Mouse (Mus musculus): ENCODE results near the gene Gm20388. TPM values are rescaled to one million over a fixed set of nuclear protein-coding genes. Genes with fewer than 3 reads are reported as not detected.

Gm20388 gene
- polyA plus RNA-seq, 1 experiment from 2014 or later = 5.5 TPM

GRCm38 (mm10) chr8:120016424-120016823 is 105.8 kb downstream of the Gm20388 start:
- Histone ChIP-seq H3K36me3 (no peaks in the 10 kb centered on the region), H3K27ac (no peak overlapping the region), H3K4me2 (no peak overlapping the region), H3K27me3 (no peaks in the 10 kb centered on the region), H3K4me1 (peaks cover 13% of the 10 kb centered on the region), H3K9ac (no peak overlapping the region), H3K4me3 (no peak overlapping the region), H3K9me3 (no peaks in the 10 kb centered on the region)
- 71% methylated on average over 7 of the region's 7 CpGs for WGBS
- no peak for ATAC-seq (ENCODE audit: borderline replicate concordance, extremely low read depth, low FRiP score, low TSS enrichment)

GRCm38 (mm10) chr8:120017349-120017748 is 106.7 kb downstream of the Gm20388 start:
- no peak overlapping the region for H3K9ac ChIP-seq
- H3K36me3 ChIP-seq = no peaks in the 10 kb centered on the region
- H3K4me3 ChIP-seq = no peak overlapping the region
- peaks cover 13% of the 10 kb centered on the region for H3K4me1 ChIP-seq
- 86% methylated on average over 13 of the region's 13 CpGs for WGBS
- no peak overlapping the region for H3K4me2 ChIP-seq
- no peak overlapping the region for H3K27ac ChIP-seq
- no peaks in the 10 kb centered on the region for H3K27me3 ChIP-seq
- H3K9me3 ChIP-seq = no peaks in the 10 kb centered on the region
- ATAC-seq (ENCODE audit: borderline replicate concordance, extremely low read depth, low FRiP score, low TSS enrichment) = no peak

GRCm38 (mm10) chr8:120017786-120018185 is 107.1 kb downstream of the Gm20388 start:
- ATAC-seq (ENCODE audit: borderline replicate concordance, extremely low read depth, low FRiP score, low TSS enrichment) = no peak

GRCm38 (mm10) chr8:120018379-120018778 is 107.7 kb downstream of the Gm20388 start:
- no peaks in the 10 kb centered on the region for H3K9me3 ChIP-seq
- 74% methylated on average over 6 of the region's 6 CpGs for WGBS
- no peak overlapping the region for H3K9ac ChIP-seq
- H3K4me3 ChIP-seq = no peak overlapping the region
- no peak overlapping the region for H3K4me2 ChIP-seq
- peaks cover 13% of the 10 kb centered on the region for H3K4me1 ChIP-seq
- no peaks in the 10 kb centered on the region for H3K27me3 ChIP-seq
- ATAC-seq (ENCODE audit: borderline replicate concordance, extremely low read depth, low FRiP score, low TSS enrichment) = no peak
- no peaks in the 10 kb centered on the region for H3K36me3 ChIP-seq
- no peak overlapping the region for H3K27ac ChIP-seq

More at GRCm38 (mm10) chr8:120017786-120018185, 107.1 kb downstream of the Gm20388 start:
- 94% methylated on average over 6 of the region's 6 CpGs for WGBS
- no peak overlapping the region for H3K27ac ChIP-seq
- H3K9ac ChIP-seq = no peak overlapping the region
- no peak overlapping the region for H3K4me3 ChIP-seq
- no peak overlapping the region for H3K4me2 ChIP-seq
- no peaks in the 10 kb centered on the region for H3K9me3 ChIP-seq
- H3K4me1 ChIP-seq = peaks cover 13% of the 10 kb centered on the region
- H3K27me3 ChIP-seq = no peaks in the 10 kb centered on the region
- no peaks in the 10 kb centered on the region for H3K36me3 ChIP-seq

DNA sequence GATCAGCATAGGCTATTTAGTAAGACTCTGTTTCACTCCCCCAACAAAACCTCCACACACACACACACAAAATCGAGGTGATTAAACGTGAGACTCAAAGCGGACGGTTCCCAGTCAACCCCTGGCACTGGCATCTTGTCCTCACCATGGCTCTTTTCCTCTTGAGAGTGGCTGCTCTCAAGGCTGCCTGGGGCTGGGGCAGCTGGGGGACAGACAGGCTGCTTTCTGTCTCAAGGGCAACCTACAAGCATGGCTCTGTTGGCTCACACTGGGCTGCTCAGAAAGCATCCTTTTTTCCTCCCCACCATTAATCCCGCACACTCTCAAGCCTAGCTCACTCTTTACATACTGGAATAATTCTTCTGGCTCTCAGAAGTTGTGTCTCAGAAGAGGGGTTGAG is 108.7 kb downstream of the Gm20388 start:
- Histone ChIP-seq H3K36me3 (no peaks in the 10 kb centered on the region), H3K9ac (no peak overlapping the region), H3K4me2 (no peak overlapping the region), H3K4me1 (peaks cover 6% of the 10 kb centered on the region), H3K9me3 (no peaks in the 10 kb centered on the region), H3K27ac (no peak overlapping the region), H3K4me3 (no peak overlapping the region), H3K27me3 (no peaks in the 10 kb centered on the region)
- no peak for ATAC-seq (ENCODE audit: borderline replicate concordance, extremely low read depth, low FRiP score, low TSS enrichment)
- WGBS = 85% methylated on average over 5 of the region's 5 CpGs

GRCm38 (mm10) chr8:120020298-120020697 is 109.7 kb downstream of the Gm20388 start:
- 76% methylated on average over 7 of the region's 7 CpGs for WGBS
- no peak for ATAC-seq (ENCODE audit: borderline replicate concordance, extremely low read depth, low FRiP score, low TSS enrichment)
- no peaks in the 10 kb centered on the region for H3K36me3 ChIP-seq

GRCm38 (mm10) chr8:120026199-120026598 is 115.6 kb downstream of the Gm20388 start:
- ATAC-seq (ENCODE audit: borderline replicate concordance, extremely low read depth, low FRiP score, low TSS enrichment) = no peak

More at GRCm38 (mm10) chr8:120020298-120020697, 109.7 kb downstream of the Gm20388 start:
- Histone ChIP-seq H3K27ac (no peak overlapping the region), H3K27me3 (no peaks in the 10 kb centered on the region), H3K4me3 (no peak overlapping the region), H3K9me3 (no peaks in the 10 kb centered on the region), H3K4me1 (no peaks in the 10 kb centered on the region), H3K4me2 (no peak overlapping the region), H3K9ac (no peak overlapping the region)

DNA sequence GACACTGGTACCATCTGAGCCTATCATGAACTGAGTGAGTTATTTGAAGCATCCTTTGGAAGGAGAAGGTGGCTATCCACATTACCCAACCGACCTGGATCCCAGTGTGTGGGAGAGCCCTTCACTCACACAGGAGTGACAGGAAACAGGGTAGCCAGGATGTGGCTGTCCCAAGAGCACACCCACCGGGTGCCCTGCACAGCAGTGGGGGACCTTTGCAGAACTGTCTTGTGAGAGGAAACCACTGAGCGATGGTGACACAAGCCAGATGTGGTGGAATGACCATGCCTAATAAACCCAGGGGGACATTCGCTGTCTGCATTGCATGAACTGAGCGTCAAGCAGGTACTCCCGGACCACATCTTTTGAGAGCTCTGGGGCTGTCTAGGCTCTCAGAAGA is 116.3 kb downstream of the Gm20388 start:
- 75% methylated on average over 6 of the region's 6 CpGs for WGBS

More at GRCm38 (mm10) chr8:120026199-120026598, 115.6 kb downstream of the Gm20388 start:
- H3K9me3 ChIP-seq = no peaks in the 10 kb centered on the region
- no peaks in the 10 kb centered on the region for H3K4me1 ChIP-seq
- H3K9ac ChIP-seq = no peak overlapping the region
- H3K27ac ChIP-seq = no peak overlapping the region
- 55% methylated on average over 5 of the region's 5 CpGs for WGBS
- H3K36me3 ChIP-seq = no peaks in the 10 kb centered on the region
- H3K27me3 ChIP-seq = no peaks in the 10 kb centered on the region
- no peak overlapping the region for H3K4me2 ChIP-seq
- H3K4me3 ChIP-seq = no peak overlapping the region

DNA sequence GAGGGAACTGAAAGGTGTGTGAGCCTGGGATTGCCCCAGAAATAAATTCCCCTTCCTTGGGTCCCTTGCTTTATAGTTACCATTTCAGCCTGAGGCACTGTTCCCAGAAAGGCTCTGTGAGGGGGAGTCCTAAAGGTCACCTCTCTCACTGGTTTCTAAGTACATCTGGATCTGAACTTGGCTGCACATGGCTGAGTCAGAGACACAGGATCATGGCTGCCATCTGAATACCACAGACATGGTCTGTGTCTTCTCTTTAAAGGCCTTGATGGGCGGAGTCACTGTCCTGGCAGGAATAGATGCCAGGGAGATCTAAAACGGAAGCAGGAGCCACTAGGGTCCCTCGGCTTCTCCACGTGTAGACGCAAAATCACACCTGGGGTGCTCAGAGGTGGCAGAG is 119.8 kb downstream of the Gm20388 start:
- ATAC-seq (ENCODE audit: borderline replicate concordance, extremely low read depth, low FRiP score, low TSS enrichment) = no peak
- no peak overlapping the region for H3K4me3 ChIP-seq
- H3K9me3 ChIP-seq = no peaks in the 10 kb centered on the region
- H3K27me3 ChIP-seq = no peaks in the 10 kb centered on the region
- no peaks in the 10 kb centered on the region for H3K36me3 ChIP-seq
- H3K27ac ChIP-seq = no peak overlapping the region
- H3K4me1 ChIP-seq = 0 out of 2 replicates have a peak, but pooled peaks cover 3% of the 10 kb centered on the region
- no peak overlapping the region for H3K4me2 ChIP-seq
- 58% methylated on average over 5 of the region's 5 CpGs for WGBS
- H3K9ac ChIP-seq = no peak overlapping the region

More for the DNA sequence above, 116.3 kb downstream of the Gm20388 start:
- Histone ChIP-seq H3K27ac (no peak overlapping the region), H3K4me1 (no peaks in the 10 kb centered on the region), H3K4me3 (no peak overlapping the region), H3K9me3 (no peaks in the 10 kb centered on the region), H3K9ac (no peak overlapping the region), H3K4me2 (no peak overlapping the region), H3K36me3 (no peaks in the 10 kb centered on the region), H3K27me3 (no peaks in the 10 kb centered on the region)
- ATAC-seq (ENCODE audit: borderline replicate concordance, extremely low read depth, low FRiP score, low TSS enrichment) = no peak

GRCm38 (mm10) chr8:120032549-120033208 is 122.0 kb downstream of the Gm20388 start:
- 92% methylated on average over 5 of the region's 5 CpGs for whole genome bisulfite sequencing
- no peak overlapping the region for H3K9ac ChIP-seq
- H3K36me3 ChIP-seq = no peaks in the 10 kb centered on the region
- no peak for ATAC-seq (ENCODE audit: borderline replicate concordance, extremely low read depth, low FRiP score, low TSS enrichment)
- H3K4me1 ChIP-seq = peaks cover 8% of the 10 kb centered on the region; the same call in 1 of the 2 replicates
- H3K27ac ChIP-seq = no peak overlapping the region
- H3K4me3 ChIP-seq = no peak overlapping the region
- no peaks in the 10 kb centered on the region for H3K9me3 ChIP-seq
- H3K27me3 ChIP-seq = no peaks in the 10 kb centered on the region
- no peak overlapping the region for H3K4me2 ChIP-seq

DNA sequence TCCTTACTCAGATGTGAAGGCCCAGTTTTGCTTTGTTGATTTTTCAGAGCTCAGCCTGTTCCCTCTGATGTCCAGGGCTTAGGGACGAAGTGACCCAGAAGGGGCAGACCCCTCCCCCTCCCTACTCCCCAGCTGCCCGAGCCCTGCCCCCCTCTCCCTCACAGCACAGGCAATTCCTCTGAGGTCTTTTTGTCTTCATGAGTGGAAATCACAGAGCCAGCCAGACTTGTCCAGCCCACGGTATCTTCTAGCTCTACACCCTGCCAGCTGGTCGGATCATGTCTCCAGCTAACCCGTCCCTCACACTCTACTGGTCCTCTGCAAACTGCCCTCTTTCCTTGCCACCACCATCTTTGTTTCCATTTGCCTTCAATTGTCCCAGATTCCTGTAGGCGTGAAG is 123.8 kb downstream of the Gm20388 start:
- no peak for ATAC-seq (ENCODE audit: borderline replicate concordance, extremely low read depth, low FRiP score, low TSS enrichment)
- Histone ChIP-seq H3K9ac (no peak overlapping the region), H3K36me3 (no peaks in the 10 kb centered on the region), H3K9me3 (no peaks in the 10 kb centered on the region), H3K27me3 (no peaks in the 10 kb centered on the region), H3K4me2 (no peak overlapping the region), H3K27ac (no peak overlapping the region), H3K4me1 (peaks cover 11% of the 10 kb centered on the region), H3K4me3 (no peak overlapping the region)
- WGBS = 34% methylated on average over 6 of the region's 6 CpGs

GRCm38 (mm10) chr8:120036111-120036510 is 125.5 kb downstream of the Gm20388 start:
- H3K4me3 ChIP-seq = no peak overlapping the region
- H3K9ac ChIP-seq = no peak overlapping the region
- WGBS = 21% methylated on average over 9 of the region's 9 CpGs
- peaks cover 24% of the 10 kb centered on the region for H3K4me1 ChIP-seq
- no peaks in the 10 kb centered on the region for H3K9me3 ChIP-seq
- H3K27ac ChIP-seq = no peak overlapping the region
- ATAC-seq (ENCODE audit: borderline replicate concordance, extremely low read depth, low FRiP score, low TSS enrichment) = no peak
- H3K4me2 ChIP-seq = no peak overlapping the region
- no peaks in the 10 kb centered on the region for H3K36me3 ChIP-seq
- H3K27me3 ChIP-seq = no peaks in the 10 kb centered on the region

All from lung, embryonic 15.5 days (tissue).